Comparison of ENCODE assay signal across 9 mouse cellular contexts in genomic region chr1:179231777-179232661, GRCm38 (mm10).
DNase-seq lines count a peak whose midpoint lies in the region; ATAC-seq and TF ChIP-seq lines count a peak whose summit lies in the region.
"Had no signal": no experiment of that assay in that cellular context is flagged by ENCODE, and none has a peak within 500 bp of the region (broad histone marks: within the 10 kb centered on the region; RNA-seq: fewer than 3 reads in every experiment).

No protein-coding gene starts in this region.

- ATAC-seq in midbrain, postnatal 0 days (ENCODE audit: low FRiP score), result peak; percentile 62; the same call in 1 of the 2 replicates

- 44% methylated on average over 13 of the region's 13 CpGs for WGBS in embryonic facial prominence, embryonic 10.5 days
- 40% methylated on average over 13 of the region's 13 CpGs for WGBS in limb, embryonic 10.5 days
- WGBS in midbrain, postnatal 0 days, result 26% methylated on average over 13 of the region's 13 CpGs

- no peak overlapping the region for H3K4me2 ChIP-seq in midbrain, postnatal 0 days (ENCODE audit: low read depth, low read length, poor library complexity, severe bottlenecking)

- H3K27me3 ChIP-seq in embryonic facial prominence, embryonic 10.5 days (replicated peaks; ENCODE audit: low read depth, poor library complexity, severe bottlenecking), result no peaks in the 10 kb centered on the region
- no peaks in the 10 kb centered on the region for H3K27me3 ChIP-seq in limb, embryonic 10.5 days (ENCODE audit: low read depth, poor library complexity, severe bottlenecking)
- H3K27me3 ChIP-seq in midbrain, postnatal 0 days (ENCODE audit: insufficient read depth, low read length), result no peaks in the 10 kb centered on the region

- no peak overlapping the region for H3K9ac ChIP-seq in midbrain, postnatal 0 days (replicated peaks; ENCODE audit: low read length, poor library complexity, severe bottlenecking)

- peak; percentile 92 for TF ChIP-seq CTCF in midbrain, postnatal 0 days (IDR thresholded peaks at IDR 0.05)

- peak overlapping the region; percentile 42 for H3K27ac ChIP-seq in embryonic facial prominence, embryonic 10.5 days (replicated peaks)
- H3K27ac ChIP-seq in limb, embryonic 10.5 days, result peak overlapping the region; percentile 83
- peak overlapping the region; percentile 48 for H3K27ac ChIP-seq in midbrain, postnatal 0 days (ENCODE audit: low read depth, low read length)

- no peak overlapping the region for H3K4me3 ChIP-seq in embryonic facial prominence, embryonic 10.5 days
- H3K4me3 ChIP-seq in limb, embryonic 10.5 days, result no peak overlapping the region
- H3K4me3 ChIP-seq in midbrain, postnatal 0 days (ENCODE audit: low read depth, low read length), result no peak overlapping the region
- H3K4me3 ChIP-seq: erythroblast, embryonic 14.5 days had no signal

- H3K9me3 ChIP-seq in embryonic facial prominence, embryonic 10.5 days, result no peaks in the 10 kb centered on the region
- no peaks in the 10 kb centered on the region for H3K9me3 ChIP-seq in limb, embryonic 10.5 days (replicated peaks)
- no peaks in the 10 kb centered on the region for H3K9me3 ChIP-seq in midbrain, postnatal 0 days (ENCODE audit: low read length)

- peaks cover 46% of the 10 kb centered on the region for H3K4me1 ChIP-seq in embryonic facial prominence, embryonic 10.5 days
- H3K4me1 ChIP-seq in limb, embryonic 10.5 days, result peaks cover 59% of the 10 kb centered on the region
- H3K4me1 ChIP-seq in midbrain, postnatal 0 days (ENCODE audit: insufficient read depth, low read length), result no peaks in the 10 kb centered on the region

- peak; percentile 70 to 72 for DNase-seq in B cell, adult 2 months
- peak; percentile 79 for DNase-seq in adrenal gland, postnatal 14 days
- peak; percentile 85 for DNase-seq in embryonic facial prominence, embryonic 10.5 days (ENCODE audit: low spot score)
- DNase-seq in heart, adult 18-20 months, result peak; percentile 54 to 83
- peak; percentile 71 for DNase-seq in kidney, adult 18-20 months
- DNase-seq in limb, embryonic 10.5 days (ENCODE audit: low spot score), result peak; percentile 88
- DNase-seq in midbrain, postnatal 0 days (ENCODE audit: low spot score), result peak; percentile 90
- DNase-seq in spleen, postnatal 36 days (ENCODE audit: low spot score in 2 of 2), result peak; percentile 16 to 45

- H3K36me3 ChIP-seq in embryonic facial prominence, embryonic 10.5 days (replicated peaks), result no peaks in the 10 kb centered on the region
- no peaks in the 10 kb centered on the region for H3K36me3 ChIP-seq in limb, embryonic 10.5 days
- no peaks in the 10 kb centered on the region for H3K36me3 ChIP-seq in midbrain, postnatal 0 days (ENCODE audit: insufficient read depth, low read length)

Comparison
In these comparisons a context has a peak if more than half of its experiments do, and no peak if none do; other contexts are left out.
1. DNase-seq: peak in every context shown above with its lines; median percentile 90 in midbrain, postnatal 0 days; 88 in limb, embryonic 10.5 days; 85 in embryonic facial prominence, embryonic 10.5 days; 79 in adrenal gland, postnatal 14 days; 71 in B cell, adult 2 months; 71 in kidney, adult 18-20 months; 68 in heart, adult 18-20 months; 30 in spleen, postnatal 36 days.